8 mouse cellular contexts compared by ENCODE assay signal in the genomic region with DNA sequence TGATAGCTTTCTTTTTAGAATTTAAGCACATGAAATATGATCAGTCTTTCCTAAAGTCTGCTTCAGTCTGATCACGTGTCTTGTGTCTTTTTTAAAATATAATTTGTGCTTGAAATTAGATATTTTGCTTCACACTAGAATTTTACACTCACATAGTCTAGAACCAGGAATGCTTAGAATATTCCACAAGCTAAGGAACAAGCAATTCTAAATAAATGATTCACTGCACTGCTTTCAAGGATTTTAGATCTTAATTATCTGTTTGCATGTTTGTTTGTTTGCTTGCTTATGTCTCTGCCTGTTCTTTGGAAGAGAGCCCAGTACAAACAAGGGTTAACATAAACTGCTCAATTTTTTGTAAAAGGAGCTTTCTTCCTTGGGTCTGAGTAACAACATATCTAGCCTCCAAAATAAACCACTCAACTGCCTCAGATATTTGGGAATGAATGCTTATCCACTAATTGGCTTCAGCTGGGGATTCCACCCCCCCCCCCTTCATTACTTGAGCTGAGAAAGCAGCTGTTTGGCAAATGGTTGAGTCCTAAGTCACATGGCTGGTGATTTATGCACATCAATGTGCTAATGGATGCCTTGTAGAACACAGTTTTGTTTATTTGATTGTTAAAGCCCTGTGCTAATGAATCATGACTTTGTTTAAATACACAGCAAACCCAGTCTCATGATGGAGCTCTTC.
DNase-seq lines count a peak whose midpoint lies in the region; ATAC-seq and TF ChIP-seq lines count a peak whose summit lies in the region.
"Had no signal": no experiment of that assay in that cellular context is flagged by ENCODE, and none has a peak within 500 bp of the region (broad histone marks: within the 10 kb centered on the region; RNA-seq: fewer than 3 reads in every experiment).

No protein-coding gene starts in this region.

- H3K4me2 ChIP-seq in embryonic facial prominence, embryonic 14.5 days (ENCODE audit: low read depth, low read length): no peak overlapping the region
- no peak overlapping the region for H3K4me2 ChIP-seq in hindbrain, embryonic 14.5 days (replicated peaks)

- TF ChIP-seq POLR2A in liver, adult 2 months (IDR thresholded peaks at IDR 0.05; ENCODE audit: extremely low read depth, insufficient read depth, low read length): no peak

- no peaks in the 10 kb centered on the region for H3K9me3 ChIP-seq in embryonic facial prominence, embryonic 14.5 days (ENCODE audit: control insufficient read depth, low read length)
- H3K9me3 ChIP-seq in hindbrain, embryonic 14.5 days (ENCODE audit: control insufficient read depth, low read length): no peaks in the 10 kb centered on the region

- H3K4me3 ChIP-seq in liver, adult 2 months (ENCODE audit: insufficient read depth, low read depth, low read length): no peak overlapping the region
- H3K4me3 ChIP-seq in embryonic facial prominence, embryonic 14.5 days (ENCODE audit: low read depth, low read length): no peak overlapping the region
- no peak overlapping the region for H3K4me3 ChIP-seq in hindbrain, embryonic 14.5 days (replicated peaks; ENCODE audit: low read length)

- no peaks in the 10 kb centered on the region for H3K36me3 ChIP-seq in liver, adult 2 months (ENCODE audit: control insufficient read depth, insufficient read depth, low read length)
- no peaks in the 10 kb centered on the region for H3K36me3 ChIP-seq in embryonic facial prominence, embryonic 14.5 days (ENCODE audit: control insufficient read depth, insufficient read depth, low read length)
- no peaks in the 10 kb centered on the region for H3K36me3 ChIP-seq in hindbrain, embryonic 14.5 days (replicated peaks; ENCODE audit: control insufficient read depth, insufficient read depth)

- 78% methylated on average over 1 of the region's 1 CpGs for WGBS in liver, adult 2 months
- WGBS in embryonic facial prominence, embryonic 14.5 days: 34% methylated on average over 1 of the region's 1 CpGs
- WGBS in hindbrain, embryonic 14.5 days: 78% methylated on average over 1 of the region's 1 CpGs

- no peak overlapping the region for H3K27ac ChIP-seq in liver, adult 2 months (replicated peaks; ENCODE audit: insufficient read depth, low read depth, low read length)
- H3K27ac ChIP-seq in embryonic facial prominence, embryonic 14.5 days (replicated peaks; ENCODE audit: low read depth, low read length): peak overlapping the region; percentile 28; the same call in 1 of the 2 replicates
- H3K27ac ChIP-seq in hindbrain, embryonic 14.5 days: no peak overlapping the region; the same call in 1 of the 2 replicates

- no peak overlapping the region for H3K9ac ChIP-seq in liver, adult 2 months (ENCODE audit: low read depth, low read length)
- H3K9ac ChIP-seq in embryonic facial prominence, embryonic 14.5 days (ENCODE audit: low read depth, low read length): no peak overlapping the region
- no peak overlapping the region for H3K9ac ChIP-seq in hindbrain, embryonic 14.5 days

- peak; percentile 42 for DNase-seq in liver, adult 2 months (ENCODE audit: extremely low read depth, low read depth, low spot score)
- DNase-seq in liver: no peak
- DNase-seq in embryonic facial prominence, embryonic 14.5 days (ENCODE audit: low spot score): peak; percentile 87
- no peak for DNase-seq in hindbrain, embryonic 14.5 days (ENCODE audit: low spot score)
- DNase-seq in skeletal muscle tissue, adult 2 months (ENCODE audit: low read depth, low spot score): peak; percentile 44
- no peak for DNase-seq in layer of hippocampus, postnatal 10 days (ENCODE audit: low spot score in 2 of 2)
- DNase-seq: thymus, postnatal 14 days had no signal

- no peak for TF ChIP-seq CTCF in liver, adult 2 months (IDR thresholded peaks at IDR 0.05; ENCODE audit: low read depth, low read length)

- H3K79me2 ChIP-seq in liver, adult 2 months (ENCODE audit: control insufficient read depth, insufficient read depth, low read length): no peaks in the 10 kb centered on the region

- H3K4me1 ChIP-seq in liver, adult 2 months (ENCODE audit: control insufficient read depth, insufficient read depth, low read length): no peaks in the 10 kb centered on the region
- H3K4me1 ChIP-seq in embryonic facial prominence, embryonic 14.5 days (ENCODE audit: control insufficient read depth, insufficient read depth, low read length): peaks cover 12% of the 10 kb centered on the region
- no peaks in the 10 kb centered on the region for H3K4me1 ChIP-seq in hindbrain, embryonic 14.5 days (replicated peaks; ENCODE audit: control insufficient read depth, insufficient read depth, low read length)

- H3K27me3 ChIP-seq in liver, adult 2 months (ENCODE audit: control insufficient read depth, insufficient read depth, low read length): no peaks in the 10 kb centered on the region
- H3K27me3 ChIP-seq in embryonic facial prominence, embryonic 14.5 days (replicated peaks; ENCODE audit: control insufficient read depth, insufficient read depth, low read length): no peaks in the 10 kb centered on the region
- H3K27me3 ChIP-seq in hindbrain, embryonic 14.5 days (ENCODE audit: control insufficient read depth, insufficient read depth, low read length): no peaks in the 10 kb centered on the region

- ATAC-seq in embryonic facial prominence, embryonic 14.5 days (ENCODE audit: low read depth): no peak; the same call in 1 of the 2 replicates
- ATAC-seq in hindbrain, embryonic 14.5 days (ENCODE audit: low FRiP score): peak; percentile 78
- no peak for ATAC-seq in erythroid progenitor cell, adult 5-6 weeks (replicated peaks; ENCODE audit: low FRiP score, poor library complexity, severe bottlenecking)

Comparison
In these comparisons a context has a peak if more than half of its experiments do, and no peak if none do; other contexts are left out.
1. DNase-seq: peak in liver, adult 2 months (single experiment), embryonic facial prominence, embryonic 14.5 days (single experiment) and skeletal muscle tissue, adult 2 months (single experiment); none in liver (single experiment), hindbrain, embryonic 14.5 days (single experiment) and layer of hippocampus, postnatal 10 days (0 of 2).